In the genomic region with DNA sequence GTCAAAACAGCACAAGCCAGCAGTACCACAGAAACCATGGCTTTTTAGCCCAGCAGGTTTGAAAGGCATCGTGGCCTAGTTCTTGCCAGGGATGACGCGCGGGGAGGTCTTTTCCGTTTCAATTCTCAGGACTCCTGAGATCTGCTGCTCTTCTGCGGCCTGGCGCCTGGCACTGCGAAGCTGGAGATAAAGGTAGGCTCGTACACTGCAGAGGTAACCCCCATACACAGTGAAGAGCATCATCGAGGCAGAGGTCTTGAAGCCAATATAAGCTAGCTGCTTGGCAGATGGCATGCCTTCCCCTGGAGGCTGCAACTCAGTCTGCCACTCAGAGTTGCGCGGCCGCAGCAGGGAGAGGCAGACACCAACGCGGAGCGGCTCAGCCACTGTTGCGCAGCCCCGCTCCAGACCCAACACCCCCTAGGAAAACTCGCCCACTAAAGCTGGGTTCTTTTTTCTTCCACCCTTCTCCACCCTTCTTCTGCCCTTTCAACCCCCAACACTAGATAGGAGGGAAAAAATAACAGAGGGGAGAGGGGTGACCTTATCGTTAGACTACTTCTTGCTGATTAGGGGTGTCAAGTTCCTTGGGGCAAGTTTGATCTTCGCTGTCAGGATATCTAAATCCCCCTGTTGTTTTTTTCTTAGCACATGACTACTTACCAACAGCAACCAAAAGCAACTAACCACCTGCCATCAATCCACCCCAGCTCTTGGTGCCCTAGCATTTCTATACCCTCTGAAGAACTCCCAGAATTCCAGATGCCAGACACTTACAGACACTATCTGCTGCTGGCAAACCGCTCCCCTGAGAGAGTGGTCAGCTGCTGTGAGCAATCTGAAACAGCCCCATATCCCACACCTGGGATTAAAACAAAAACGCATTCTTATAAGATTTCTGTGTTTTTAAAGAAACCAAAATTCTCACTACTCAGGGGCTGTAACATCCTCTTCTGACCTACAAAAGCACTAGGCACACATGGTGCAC, we compare ENCODE assay signal across 27 mouse cellular contexts. TPM values are rescaled to one million over a fixed set of nuclear protein-coding genes. Genes with fewer than 3 reads are reported as not detected.
A peak's percentile ranks its signal among the peaks of the same experiment; 100 is the strongest.
DNase-seq lines count a peak whose midpoint lies in the region; ATAC-seq and TF ChIP-seq lines count a peak whose summit lies in the region.
"Had no signal": no experiment of that assay in that cellular context is flagged by ENCODE, and none has a peak within 500 bp of the region (broad histone marks: within the 10 kb centered on the region; RNA-seq: fewer than 3 reads in every experiment).

No protein-coding gene starts in this region.

- H3K4me3 ChIP-seq in heart, embryonic 11.5 days (ENCODE audit: low read depth, low read length) = 0 out of 2 replicates have a peak overlapping the region, but pooled peaks have one; percentile 3
- no peak overlapping the region for H3K4me3 ChIP-seq in heart, postnatal 0 days (ENCODE audit: low read depth, low read length)
- peak overlapping the region in 1 of 2 experiments; percentile 2; a peak in 1 of 4 replicates for H3K4me3 ChIP-seq in MEL (ENCODE audit: control insufficient read depth in 1 of 2, insufficient read depth in 1 of 2, low read depth in 2 of 2, low read length in 2 of 2)
- H3K4me3 ChIP-seq in liver, embryonic 13.5 days (replicated peaks) = no peak overlapping the region
- H3K4me3 ChIP-seq in kidney, adult 2 months (ENCODE audit: insufficient read depth, low read depth, low read length) = no peak overlapping the region
- no peak overlapping the region for H3K4me3 ChIP-seq in thymus, adult 2 months (ENCODE audit: control insufficient read depth, insufficient read depth, low read length)
- H3K4me3 ChIP-seq: embryonic facial prominence, embryonic 10.5 days; forebrain, embryonic 15.5 days; hindbrain, embryonic 15.5 days; intestine, embryonic 15.5 days; limb, embryonic 12.5 days; midbrain, embryonic 13.5 days had no signal

- intact Hi-C loops in heart, postnatal 14 days (cut with DNase I) = no loop called here

- 41% methylated on average over 23 of the region's 23 CpGs for WGBS in heart, embryonic 11.5 days (ENCODE audit: insufficient replicate concordance)
- 50% methylated on average over 23 of the region's 23 CpGs for WGBS in heart, postnatal 0 days
- WGBS in liver, embryonic 13.5 days (ENCODE audit: insufficient replicate concordance) = 64% methylated on average over 23 of the region's 23 CpGs
- WGBS in kidney, adult 2 months = 93% methylated on average over 23 of the region's 23 CpGs
- 98% methylated on average over 23 of the region's 23 CpGs for WGBS in thymus, adult 2 months

- 0 out of 2 replicates have a peak, but pooled peaks cover 2% of the 10 kb centered on the region for H3K36me3 ChIP-seq in heart, embryonic 11.5 days (ENCODE audit: control insufficient read depth, insufficient read depth, low read length)
- H3K36me3 ChIP-seq in heart, postnatal 0 days (replicated peaks; ENCODE audit: control insufficient read depth, insufficient read depth, low read length) = peaks cover 16% of the 10 kb centered on the region
- peaks cover 0 to 50% of the 10 kb centered on the region in 2 experiments; a peak in 3 of 4 replicates for H3K36me3 ChIP-seq in MEL (ENCODE audit: control insufficient read depth in 1 of 2, insufficient read depth in 2 of 2, low read length in 2 of 2)
- peaks cover 38% of the 10 kb centered on the region for H3K36me3 ChIP-seq in liver, embryonic 13.5 days
- H3K36me3 ChIP-seq in kidney, adult 2 months (ENCODE audit: control insufficient read depth, insufficient read depth, low read length) = no peaks in the 10 kb centered on the region; the same call in 1 of the 2 replicates
- H3K36me3 ChIP-seq in thymus, adult 2 months (ENCODE audit: control insufficient read depth, insufficient read depth, low read length) = no peaks in the 10 kb centered on the region

- no peaks in the 10 kb centered on the region for H3K27me3 ChIP-seq in heart, embryonic 11.5 days (ENCODE audit: control insufficient read depth, insufficient read depth, low read length)
- H3K27me3 ChIP-seq in heart, postnatal 0 days (ENCODE audit: control insufficient read depth, insufficient read depth, low read length) = no peaks in the 10 kb centered on the region
- no peaks in the 10 kb centered on the region for H3K27me3 ChIP-seq in MEL (ENCODE audit: control insufficient read depth in 1 of 2, insufficient read depth in 2 of 2, low read length in 2 of 2)
- H3K27me3 ChIP-seq in liver, embryonic 13.5 days = no peaks in the 10 kb centered on the region
- H3K27me3 ChIP-seq in kidney, adult 2 months (replicated peaks; ENCODE audit: control insufficient read depth, insufficient read depth, low read length) = no peaks in the 10 kb centered on the region
- no peaks in the 10 kb centered on the region for H3K27me3 ChIP-seq in thymus, adult 2 months (ENCODE audit: control insufficient read depth, insufficient read depth, low read length)
- H3K27me3 ChIP-seq: forebrain, embryonic 15.5 days; hindbrain, embryonic 15.5 days; intestine, embryonic 15.5 days; limb, embryonic 12.5 days; midbrain, embryonic 13.5 days had no signal

- no peak for TF ChIP-seq EP300 in heart, postnatal 0 days (IDR thresholded peaks at IDR 0.05; ENCODE audit: low read depth)
- TF ChIP-seq EP300 in MEL (IDR thresholded peaks at IDR 0.05; ENCODE audit: low read depth in 1 of 2, low read length in 2 of 2) = peak; percentile 80 to 83

- peak overlapping the region; percentile 48 for H3K4me2 ChIP-seq in heart, embryonic 11.5 days
- no peak overlapping the region for H3K4me2 ChIP-seq in heart, postnatal 0 days (ENCODE audit: low read depth, low read length)
- H3K4me2 ChIP-seq in liver, embryonic 13.5 days = peak overlapping the region; percentile 19
- H3K4me2 ChIP-seq: forebrain, embryonic 15.5 days; hindbrain, embryonic 15.5 days; intestine, embryonic 15.5 days; limb, embryonic 12.5 days; midbrain, embryonic 13.5 days had no signal

- H3K9ac ChIP-seq in heart, embryonic 11.5 days (ENCODE audit: low read depth, low read length) = peak overlapping the region; percentile 39; the same call in 1 of the 2 replicates
- no peak overlapping the region for H3K9ac ChIP-seq in heart, postnatal 0 days (replicated peaks; ENCODE audit: low read depth, low read length)
- H3K9ac ChIP-seq in MEL (ENCODE audit: control insufficient read depth, low read depth, low read length, poor library complexity, severe bottlenecking) = peak overlapping the region; percentile 24
- peak overlapping the region; percentile 33; the same call in 1 of the 2 replicates for H3K9ac ChIP-seq in liver, embryonic 13.5 days
- H3K9ac ChIP-seq: forebrain, embryonic 15.5 days; hindbrain, embryonic 15.5 days; intestine, embryonic 15.5 days; limb, embryonic 12.5 days; midbrain, embryonic 13.5 days had no signal

- TF ChIP-seq POLR2A in MEL (IDR thresholded peaks at IDR 0.05; ENCODE audit: control insufficient read depth in 1 of 2, insufficient read depth in 1 of 2, low read depth in 1 of 2, low read length in 2 of 2, poor library complexity in 1 of 2) = no peak
- no peak for TF ChIP-seq POLR2A in kidney, adult 2 months (IDR thresholded peaks at IDR 0.05; ENCODE audit: low read depth, low read length)
- no peak for TF ChIP-seq POLR2A in thymus, adult 2 months (IDR thresholded peaks at IDR 0.05; ENCODE audit: control insufficient read depth, extremely low read depth, insufficient read depth, low read length, poor library complexity)

- no peaks in the 10 kb centered on the region for H3K9me3 ChIP-seq in heart, embryonic 11.5 days (replicated peaks; ENCODE audit: control insufficient read depth, low read length)
- no peaks in the 10 kb centered on the region for H3K9me3 ChIP-seq in heart, postnatal 0 days (replicated peaks; ENCODE audit: control insufficient read depth, low read length)
- H3K9me3 ChIP-seq in MEL (replicated peaks; ENCODE audit: insufficient read depth, low read length) = no peaks in the 10 kb centered on the region
- no peaks in the 10 kb centered on the region for H3K9me3 ChIP-seq in liver, embryonic 13.5 days (replicated peaks)
- H3K9me3 ChIP-seq: embryonic facial prominence, embryonic 10.5 days; forebrain, embryonic 15.5 days; hindbrain, embryonic 15.5 days; intestine, embryonic 15.5 days; limb, embryonic 12.5 days; midbrain, embryonic 13.5 days had no signal

- ATAC-seq in heart, embryonic 11.5 days (replicated peaks; ENCODE audit: insufficient number of reproducible peaks, low FRiP score, low TSS enrichment) = peak; percentile 47
- ATAC-seq in heart, postnatal 0 days (ENCODE audit: insufficient read depth, low read depth) = no peak; the same call in 1 of the 2 replicates
- ATAC-seq in liver, embryonic 13.5 days (ENCODE audit: low read depth) = peak; percentile 31
- ATAC-seq: CD4-positive, CD25-positive, alpha-beta regulatory T cell, adult 4 months; forebrain, embryonic 15.5 days; intestine, embryonic 15.5 days; midbrain, embryonic 13.5 days had no signal

- no peak for TF ChIP-seq CTCF in heart, postnatal 0 days (IDR thresholded peaks at IDR 0.05; ENCODE audit: low read depth)
- no peak for TF ChIP-seq CTCF in MEL (IDR thresholded peaks at IDR 0.05 in 2 of 3, conservative IDR thresholded peaks at IDR 0.05 in 1 of 3; ENCODE audit: control insufficient read depth in 1 of 3, insufficient read depth in 1 of 3, low read depth in 2 of 3, low read length in 3 of 3, poor library complexity in 1 of 3, severe bottlenecking in 1 of 3)
- no peak for TF ChIP-seq CTCF in kidney, adult 2 months (conservative IDR thresholded peaks at IDR 0.05; ENCODE audit: insufficient read depth, insufficient read length, low read depth, low read length)
- no peak for TF ChIP-seq CTCF in thymus, adult 2 months (IDR thresholded peaks at IDR 0.05; ENCODE audit: borderline replicate concordance, control insufficient read depth, extremely low read depth, insufficient read depth, low read length, poor library complexity)

- H3K79me2 ChIP-seq in MEL (ENCODE audit: control insufficient read depth, insufficient read depth, low read length, poor library complexity) = no peaks in the 10 kb centered on the region; the same call in 1 of the 2 replicates

- TF ChIP-seq RAD21 in MEL (IDR thresholded peaks at IDR 0.05; ENCODE audit: low read depth, low read length) = no peak

- peaks cover 20% of the 10 kb centered on the region for H3K4me1 ChIP-seq in heart, embryonic 11.5 days (ENCODE audit: control insufficient read depth, insufficient read depth, low read length)
- H3K4me1 ChIP-seq in heart, postnatal 0 days (ENCODE audit: control insufficient read depth, insufficient read depth) = peaks cover 2% of the 10 kb centered on the region
- H3K4me1 ChIP-seq in MEL (ENCODE audit: control insufficient read depth in 1 of 2, insufficient read depth in 2 of 2, low read length in 2 of 2) = peaks cover 27 to 39% of the 10 kb centered on the region in 2 experiments
- peaks cover 72% of the 10 kb centered on the region for H3K4me1 ChIP-seq in liver, embryonic 13.5 days (replicated peaks)
- no peaks in the 10 kb centered on the region for H3K4me1 ChIP-seq in kidney, adult 2 months (ENCODE audit: control insufficient read depth, insufficient read depth, low read length)
- no peaks in the 10 kb centered on the region for H3K4me1 ChIP-seq in thymus, adult 2 months (replicated peaks; ENCODE audit: control insufficient read depth, insufficient read depth, low read length)
- H3K4me1 ChIP-seq: forebrain, embryonic 15.5 days; hindbrain, embryonic 15.5 days; intestine, embryonic 15.5 days; limb, embryonic 12.5 days; midbrain, embryonic 13.5 days had no signal

- DNase-seq in heart, postnatal 4 days = no peak
- no peak for DNase-seq in heart, postnatal 0 days (ENCODE audit: low spot score)
- DNase-seq in heart, postnatal 14 days = no peak
- DNase-seq in MEL (ENCODE audit: low read depth, low spot score) = peak; percentile 68
- peak; percentile 28 for DNase-seq in liver, embryonic 13.5 days
- no peak for DNase-seq in kidney, adult 2 months
- no peak for DNase-seq in thymus, adult 2 months
- DNase-seq: adrenal gland, adult 2 months; cerebellum, adult 11-12 months; cerebellum, postnatal 10 days; gastrocnemius, postnatal 10 days; kidney, adult 9 months; kidney, postnatal 25 days; lung, adult 18-20 months; lung, postnatal 10 days; thymus, postnatal 25 days had no signal

- peak overlapping the region; percentile 7; the same call in 1 of the 2 replicates for H3K27ac ChIP-seq in heart, embryonic 11.5 days (ENCODE audit: low read depth, low read length)
- H3K27ac ChIP-seq in heart, postnatal 0 days (ENCODE audit: low read depth) = peak overlapping the region; percentile 31; the same call in 1 of the 2 replicates
- peak overlapping the region; percentile 54 for H3K27ac ChIP-seq in MEL (ENCODE audit: control insufficient read depth, low read depth, low read length)
- H3K27ac ChIP-seq in liver, embryonic 13.5 days = peak overlapping the region; percentile 61
- H3K27ac ChIP-seq in kidney, adult 2 months (ENCODE audit: insufficient read depth, low read depth, low read length) = no peak overlapping the region
- H3K27ac ChIP-seq in thymus, adult 2 months (ENCODE audit: control insufficient read depth, insufficient read depth, low read length) = no peak overlapping the region
- H3K27ac ChIP-seq: embryonic facial prominence, embryonic 10.5 days; forebrain, embryonic 15.5 days; hindbrain, embryonic 15.5 days; intestine, embryonic 15.5 days; limb, embryonic 12.5 days; midbrain, embryonic 13.5 days; stomach, postnatal 0 days had no signal

RNA-seq across cellular contexts. Expression of a gene that starts 16.6 kb away (rescaled TPM):
- polyA plus RNA-seq in heart, embryonic 11.5 days (2014; fragmentation: Nextera tagmentation; extraction: Ambion mirVana) = 13.7 and 17.0 TPM in 2 replicates
- total RNA-seq in heart, postnatal 4 days (2021) = 10 to 100 TPM; 41.2 to 41.6 TPM
- total RNA-seq in heart, postnatal 0 days (2014; rRNA removed; ENCODE audit: low replicate concordance) = 41.2 and 41.5 TPM in 2 replicates
- polyA plus RNA-seq in heart, postnatal 0 days (2015; fragmentation: Nextera tagmentation; extraction: Ambion mirVana) = 11.2 and 13.0 TPM in 2 replicates
- 10 to 100 TPM; 52.5 to 56.3 TPM for total RNA-seq in heart, postnatal 14 days (2021)
- total RNA-seq in MEL (2012; rRNA removed) = 11.7 and 14.3 TPM in 2 replicates
- 10 to 100 TPM in 1 of 2 experiments, not detected in 1; 16.4 TPM for polyA plus RNA-seq in MEL (2012; ENCODE audit: insufficient read depth in 1 of 2, insufficient read length in 2 of 2, low read depth in 1 of 2, low replicate concordance in 2 of 2, missing spikeins in 1 of 2)
- polyA plus RNA-seq in liver, embryonic 13.5 days (2015; fragmentation: Nextera tagmentation; extraction: Ambion mirVana) = 6.1 and 7.9 TPM in 2 replicates
- 15.4 and 16.4 TPM in 2 replicates for polyA plus RNA-seq in kidney, adult 2 months (2012; rRNA removed)
- 5.4 and 7.0 TPM in 2 replicates for polyA plus RNA-seq in thymus, adult 2 months (2012; rRNA removed)

RNA-seq across cellular contexts. Expression of a gene that starts 33.9 kb away (rescaled TPM):
- polyA plus RNA-seq in heart, embryonic 11.5 days (2014; fragmentation: Nextera tagmentation; extraction: Ambion mirVana) = 0.38 and 0.66 TPM in 2 replicates
- under 1 TPM; 0.81 to 0.90 TPM for total RNA-seq in heart, postnatal 4 days (2021)
- total RNA-seq in heart, postnatal 0 days (2014; rRNA removed; ENCODE audit: low replicate concordance) = 1.6 and 4.3 TPM in 2 replicates
- 1.0 and 1.4 TPM in 2 replicates for polyA plus RNA-seq in heart, postnatal 0 days (2015; fragmentation: Nextera tagmentation; extraction: Ambion mirVana)
- total RNA-seq in heart, postnatal 14 days (2021) = under 1 TPM; 0.48 to 0.56 TPM
- 3.1 and 5.5 TPM in 2 replicates for total RNA-seq in MEL (2012; rRNA removed)
- 1 to 10 TPM in 1 of 2 experiments, not detected in 1; 1.0 TPM for polyA plus RNA-seq in MEL (2012; ENCODE audit: insufficient read depth in 1 of 2, insufficient read length in 2 of 2, low read depth in 1 of 2, low replicate concordance in 2 of 2, missing spikeins in 1 of 2)
- polyA plus RNA-seq in liver, embryonic 13.5 days (2015; fragmentation: Nextera tagmentation; extraction: Ambion mirVana) = 0.24 and 0.44 TPM in 2 replicates
- polyA plus RNA-seq in kidney, adult 2 months (2012; rRNA removed) = 0.75 and 1.8 TPM in 2 replicates
- 0.26 and 0.46 TPM in 2 replicates for polyA plus RNA-seq in thymus, adult 2 months (2012; rRNA removed)
- total RNA-seq: granulocyte monocyte progenitor cell, adult 5-6 weeks; monocyte, adult 5-6 weeks had no signal
- polyA plus RNA-seq: CD4-positive, CD25-positive, alpha-beta regulatory T cell, adult 4 months had no signal

RNA-seq across cellular contexts. Expression of a gene that starts 34.4 kb away (rescaled TPM):
- polyA plus RNA-seq in heart, embryonic 11.5 days (2014; fragmentation: Nextera tagmentation; extraction: Ambion mirVana) = 25.6 and 28.0 TPM in 2 replicates
- 10 to 100 TPM; 14.3 to 16.3 TPM for total RNA-seq in heart, postnatal 4 days (2021)
- total RNA-seq in heart, postnatal 0 days (2014; rRNA removed; ENCODE audit: low replicate concordance) = 13.0 and 15.6 TPM in 2 replicates
- 19.3 and 21.7 TPM in 2 replicates for polyA plus RNA-seq in heart, postnatal 0 days (2015; fragmentation: Nextera tagmentation; extraction: Ambion mirVana)
- 1 to 10 TPM; 7.4 TPM for total RNA-seq in heart, postnatal 14 days (2021)
- 41.8 and 50.0 TPM in 2 replicates for total RNA-seq in MEL (2012; rRNA removed)
- 10 to 100 TPM in 1 of 2 experiments, not detected in 1; 33.8 TPM for polyA plus RNA-seq in MEL (2012; ENCODE audit: insufficient read depth in 1 of 2, insufficient read length in 2 of 2, low read depth in 1 of 2, low replicate concordance in 2 of 2, missing spikeins in 1 of 2)
- polyA plus RNA-seq in liver, embryonic 13.5 days (2015; fragmentation: Nextera tagmentation; extraction: Ambion mirVana) = 23.8 TPM in 2 replicates
- 13.8 and 18.8 TPM in 2 replicates for polyA plus RNA-seq in kidney, adult 2 months (2012; rRNA removed)
- 17.7 and 19.3 TPM in 2 replicates for polyA plus RNA-seq in thymus, adult 2 months (2012; rRNA removed)

Comparison
In these comparisons a context has a peak if more than half of its experiments do, and no peak if none do; other contexts are left out.
1. H3K27ac ChIP-seq: peak in heart, embryonic 11.5 days (single experiment), heart, postnatal 0 days (single experiment), MEL (single experiment) and liver, embryonic 13.5 days (single experiment); none in kidney, adult 2 months (single experiment) and thymus, adult 2 months (single experiment).
2. DNase-seq: peak in MEL (single experiment) and liver, embryonic 13.5 days (single experiment); none in heart, postnatal 4 days (single experiment), heart, postnatal 0 days (single experiment), heart, postnatal 14 days (0 of 2), kidney, adult 2 months (single experiment) and thymus, adult 2 months (single experiment).